Mouse (Mus musculus) cortical plate, adult 2 months (tissue): Measurements from ENCODE around the gene Prpsap1. TPM values are rescaled to one million over a fixed set of nuclear protein-coding genes. Genes with fewer than 3 reads are reported as not detected.
"Not testable (repeated sequence)": the region's sequence is repeated elsewhere in the genome, so short reads cannot be mapped to it uniquely, and the experiment has no call there.

Experiments used
- H3K27ac ChIP-seq: fragments of 200-500 bp; 2 replicates; pipeline ENCODE4 v1.5.1; 2012; ENCODE audit warnings: low read length, control low read depth, inconsistent platforms; ENCODE audit not compliant: insufficient read depth
- H3K4me1 ChIP-seq: fragments of 200-500 bp; 2 replicates; pipeline ENCODE4 v1.6.1; 2011; ENCODE audit warnings: low read length; ENCODE audit not compliant: control insufficient read depth, insufficient read depth
- H3K4me3 ChIP-seq: fragments of 200-500 bp; 2 replicates; pipeline ENCODE4 v1.5.1; 2011; ENCODE audit warnings: mild to moderate bottlenecking, low read length, control low read depth; ENCODE audit not compliant: insufficient read depth
- CTCF ChIP-seq: fragments of 200-500 bp; IDR thresholded peaks from 2 replicates; pipeline ENCODE4 v1.5.1; 2011; ENCODE audit warnings: mild to moderate bottlenecking, control low read depth, low read length; ENCODE audit not compliant: insufficient read depth; ENCODE audit errors: extremely low read depth
- POLR2A ChIP-seq: fragments of 200-500 bp; IDR thresholded peaks from 2 replicates; pipeline ENCODE4 v1.6.1; 2011; ENCODE audit warnings: mild to moderate bottlenecking, low read length, control low read depth; ENCODE audit not compliant: insufficient read depth; ENCODE audit errors: extremely low read depth
- polyA plus RNA-seq: library from polyadenylated mRNA; depleted of rRNA; stranded (reverse); fragments of >200 nt; gene quantifications from 2 replicates; pipeline ENCODE4 v1.2.3, GENCODE M21; 2012

The Prpsap1 gene
- polyA plus RNA-seq, 1 experiment, result 89.0 TPM

DNA sequence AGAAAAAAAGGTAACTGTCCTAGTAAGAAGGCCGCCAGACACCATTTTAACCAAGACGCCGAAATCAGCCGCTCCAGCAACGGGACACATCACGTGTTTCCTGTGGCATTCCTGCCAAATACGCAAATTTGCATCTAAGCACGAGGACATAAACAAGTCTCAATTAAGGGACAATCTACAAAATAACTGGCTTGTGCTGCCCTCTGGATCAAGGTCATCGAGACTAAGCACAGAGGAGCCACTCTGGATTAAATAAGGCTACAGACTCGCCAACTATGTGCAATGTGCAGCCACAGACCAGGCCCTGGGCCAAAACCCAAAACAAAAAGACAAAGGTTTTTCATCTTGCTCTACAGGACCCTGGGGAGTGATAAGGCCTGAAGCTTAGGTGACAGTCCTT is 18.0 kb downstream of the Prpsap1 start:
- Histone ChIP-seq H3K27ac (0 out of 2 replicates have a peak overlapping the region, but pooled peaks have one; percentile 36), H3K4me1 (peaks cover 3% of the 10 kb centered on the region; the same call in 1 of the 2 replicates), H3K4me3 (no peak overlapping the region)
- no peak for TF ChIP-seq POLR2A
- no peak for TF ChIP-seq CTCF

DNA sequence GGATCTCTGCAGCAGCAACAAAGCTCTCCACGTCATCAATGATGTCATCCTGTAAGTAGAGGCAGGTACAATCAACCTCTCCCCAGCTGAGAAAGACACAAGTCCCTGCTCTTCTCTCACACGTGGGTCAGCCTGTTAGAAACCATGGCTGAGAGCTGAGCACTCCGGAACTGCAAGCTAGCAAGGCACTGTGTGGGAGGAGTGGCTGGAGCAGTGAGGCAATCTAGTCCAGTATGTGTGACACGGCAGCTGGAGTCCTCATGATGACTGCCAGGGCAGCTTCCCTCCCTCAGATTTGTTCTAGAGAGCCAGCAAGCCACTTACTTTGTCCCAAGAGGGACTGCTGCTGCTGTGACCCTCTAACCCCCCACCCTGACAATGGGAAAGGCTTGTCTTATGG is 21.7 kb downstream of the Prpsap1 start:
- no peak for TF ChIP-seq POLR2A

DNA sequence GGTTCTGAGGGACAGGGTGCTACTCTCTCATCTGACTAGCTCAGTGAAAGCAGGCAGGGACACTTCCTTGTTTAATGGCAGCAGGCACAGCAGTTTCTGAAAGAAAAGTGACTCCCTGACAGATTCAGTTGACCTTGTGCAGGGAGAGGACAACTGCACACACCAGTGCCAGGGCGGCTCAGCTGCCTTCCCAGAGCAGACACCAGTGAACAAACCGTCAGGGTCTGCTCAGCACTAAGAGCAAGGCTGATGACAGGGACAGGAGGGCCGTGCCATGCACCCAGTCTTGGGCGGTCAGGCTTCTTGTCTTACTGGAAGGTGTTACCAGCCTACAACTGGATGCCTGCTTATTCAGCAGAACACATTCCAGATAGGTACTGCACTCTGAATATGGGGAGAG is 23.1 kb downstream of the Prpsap1 start:
- Histone ChIP-seq H3K4me1 (0 out of 2 replicates have a peak, but pooled peaks cover 1% of the 10 kb centered on the region), H3K27ac (no peak overlapping the region), H3K4me3 (no peak overlapping the region)
- no peak for TF ChIP-seq CTCF
- no peak for TF ChIP-seq POLR2A

More for the DNA sequence above, 21.7 kb downstream of the Prpsap1 start:
- Histone ChIP-seq H3K4me3 (no peak overlapping the region), H3K27ac (no peak overlapping the region), H3K4me1 (peaks cover 3% of the 10 kb centered on the region; the same call in 1 of the 2 replicates)

- TF ChIP-seq POLR2A (no peak), CTCF (no peak)
- Histone ChIP-seq H3K27ac (no peak overlapping the region), H3K4me1 (no peaks in the 10 kb centered on the region), H3K4me3 (no peak overlapping the region)
Observed at GRCm38 (mm10) chr11:116470249-116470648, 23.8 kb downstream of the Prpsap1 start.

GRCm38 (mm10) chr11:116468338-116468737 is 25.7 kb downstream of the Prpsap1 start:
- not testable (repeated sequence) for H3K27ac ChIP-seq, H3K4me3 ChIP-seq, H3K4me1 ChIP-seq

DNA sequence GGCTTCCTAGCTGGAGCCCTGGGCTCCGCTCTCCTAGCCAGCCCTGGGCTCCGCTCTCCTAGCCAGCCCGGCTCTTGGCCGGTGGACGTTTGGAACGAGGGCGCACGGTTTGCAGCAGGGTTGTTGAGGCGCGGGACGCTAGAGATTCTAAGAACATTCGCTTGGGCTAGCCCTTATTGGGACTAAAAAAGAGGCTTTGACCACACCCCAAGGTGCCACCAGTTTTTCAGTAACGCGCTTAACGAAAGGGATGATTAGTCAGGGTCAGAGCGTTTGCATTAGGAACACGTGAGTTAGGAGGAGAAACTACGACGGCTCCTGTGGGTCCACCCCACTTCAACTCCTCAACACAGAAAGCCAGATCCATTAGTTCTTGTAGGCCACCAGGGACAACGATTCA is 27.9 kb downstream of the Prpsap1 start, which contains the start of gene Qrich2:
Gene Qrich2 (minus strand): TSS at position 101 of the 400 bp plus-strand sequence.
- no peaks in the 10 kb centered on the region for H3K4me1 ChIP-seq
- H3K4me3 ChIP-seq, result no peak within 1 kb of the TSS
- H3K27ac ChIP-seq, result no peak within 1 kb of the TSS
- TF ChIP-seq CTCF (no peak), POLR2A (no peak)

GRCm38 (mm10) chr11:116463833-116464232 is 30.2 kb downstream of the Prpsap1 start:
- no peak overlapping the region for H3K27ac ChIP-seq
- TF ChIP-seq POLR2A (no peak), CTCF (peak; percentile 88)
- H3K4me3 ChIP-seq, result no peak overlapping the region
- H3K4me1 ChIP-seq, result no peaks in the 10 kb centered on the region

DNA sequence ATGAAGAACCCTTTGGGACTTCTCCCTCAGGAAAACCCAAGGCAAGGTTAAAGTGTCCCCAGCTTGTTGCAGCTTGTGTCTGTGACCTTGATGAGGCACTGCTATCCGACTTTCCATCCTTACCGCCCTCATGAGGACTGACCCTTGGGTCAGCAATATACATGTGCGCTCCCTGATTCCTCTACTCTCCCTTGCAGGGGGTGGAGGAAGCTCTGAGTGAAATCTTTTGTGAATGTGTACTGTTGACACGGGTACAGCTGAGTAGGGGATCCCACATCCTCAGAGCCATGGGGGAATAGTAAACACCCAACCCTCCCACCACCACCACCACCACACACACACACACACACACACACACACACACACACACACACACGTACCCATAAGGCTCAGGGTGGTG is 30.7 kb downstream of the Prpsap1 start:
- no peak overlapping the region for H3K4me3 ChIP-seq
- H3K4me1 ChIP-seq, result no peaks in the 10 kb centered on the region
- TF ChIP-seq POLR2A (no peak), CTCF (no peak)
- no peak overlapping the region for H3K27ac ChIP-seq

DNA sequence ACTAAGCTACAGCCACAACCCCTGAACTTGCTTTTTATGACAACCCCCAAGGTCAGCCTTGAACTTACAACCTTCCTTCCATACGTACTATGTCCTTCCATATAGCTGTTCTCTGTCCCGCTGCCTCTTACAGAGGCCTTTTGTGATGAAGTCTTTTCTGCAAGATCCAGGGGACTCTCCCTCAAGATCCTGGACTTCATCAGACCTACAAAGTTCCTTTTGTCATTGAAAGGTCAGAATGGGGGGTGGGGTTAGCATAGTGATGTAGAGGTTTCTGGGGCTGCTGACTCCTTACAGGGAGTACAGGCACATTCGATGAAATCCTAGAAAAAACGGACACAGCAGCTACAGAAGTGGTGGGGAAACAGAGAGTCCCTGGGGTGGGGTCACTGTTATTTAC is 34.2 kb downstream of the Prpsap1 start:
- H3K27ac ChIP-seq, result no peak overlapping the region
- TF ChIP-seq CTCF, result no peak
- no peak for TF ChIP-seq POLR2A
- no peaks in the 10 kb centered on the region for H3K4me1 ChIP-seq
- H3K4me3 ChIP-seq, result no peak overlapping the region

- H3K4me3 ChIP-seq, result no peak overlapping the region
- TF ChIP-seq CTCF (no peak), POLR2A (no peak)
- H3K4me1 ChIP-seq, result no peaks in the 10 kb centered on the region
- no peak overlapping the region for H3K27ac ChIP-seq
Observed at GRCm38 (mm10) chr11:116456234-116456633, 37.8 kb downstream of the Prpsap1 start.

GRCm38 (mm10) chr11:116453889-116454288 is 40.1 kb downstream of the Prpsap1 start:
- TF ChIP-seq POLR2A (no peak), CTCF (no peak)
- no peak overlapping the region for H3K4me3 ChIP-seq
- no peak overlapping the region for H3K27ac ChIP-seq
- no peaks in the 10 kb centered on the region for H3K4me1 ChIP-seq
